Mouse (Mus musculus) urinary bladder, postnatal 10 days (tissue): ENCODE data around the gene Slc22a18.
A peak's percentile ranks its signal among the peaks of the same experiment; 100 is the strongest.

Experiments used
- DNase-seq: peaks from one replicate; pipeline ENCODE4 v3.0.0; 2022; ENCODE audit warnings: low spot score

The Slc22a18 gene

DNA sequence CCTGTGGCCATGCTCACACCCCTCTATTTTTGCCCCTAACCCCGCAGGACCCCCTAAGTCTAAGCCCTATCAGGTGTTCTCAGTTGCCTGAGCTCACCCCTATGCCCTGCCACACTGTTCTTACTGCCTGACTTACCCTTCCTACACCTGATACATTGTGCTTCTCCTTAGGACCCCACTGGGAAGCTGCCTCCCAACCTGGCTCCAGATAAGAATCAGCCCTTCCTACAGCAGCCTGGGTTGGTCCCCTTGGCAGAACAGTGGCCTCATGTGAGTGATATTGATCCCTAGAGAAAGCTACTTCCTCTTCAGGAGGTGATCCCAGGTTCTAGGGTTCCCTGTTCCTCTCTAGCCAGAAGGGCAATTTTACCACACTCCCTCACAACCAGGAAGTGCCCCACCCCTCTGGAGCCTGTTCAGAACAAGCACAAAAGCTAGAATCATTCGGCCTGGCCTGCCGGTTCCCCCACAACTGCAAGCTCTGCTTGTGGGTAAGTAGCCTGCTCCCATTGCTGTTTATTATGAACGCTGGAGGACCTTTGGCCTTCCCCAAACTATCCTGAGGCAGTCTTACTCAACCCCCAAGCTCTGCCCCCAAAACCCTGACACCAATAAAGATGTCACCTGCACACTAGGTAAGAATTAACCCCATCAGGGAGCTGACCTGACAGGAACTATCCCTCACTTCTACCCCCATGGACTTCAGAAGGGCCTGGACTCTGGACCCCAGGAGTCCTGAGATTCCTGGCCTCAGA, at the start of gene Slc22a18:
Gene Slc22a18 (plus strand): TSS at position 390 of the 755 bp plus-strand sequence.
- DNase-seq: no peak

DNA sequence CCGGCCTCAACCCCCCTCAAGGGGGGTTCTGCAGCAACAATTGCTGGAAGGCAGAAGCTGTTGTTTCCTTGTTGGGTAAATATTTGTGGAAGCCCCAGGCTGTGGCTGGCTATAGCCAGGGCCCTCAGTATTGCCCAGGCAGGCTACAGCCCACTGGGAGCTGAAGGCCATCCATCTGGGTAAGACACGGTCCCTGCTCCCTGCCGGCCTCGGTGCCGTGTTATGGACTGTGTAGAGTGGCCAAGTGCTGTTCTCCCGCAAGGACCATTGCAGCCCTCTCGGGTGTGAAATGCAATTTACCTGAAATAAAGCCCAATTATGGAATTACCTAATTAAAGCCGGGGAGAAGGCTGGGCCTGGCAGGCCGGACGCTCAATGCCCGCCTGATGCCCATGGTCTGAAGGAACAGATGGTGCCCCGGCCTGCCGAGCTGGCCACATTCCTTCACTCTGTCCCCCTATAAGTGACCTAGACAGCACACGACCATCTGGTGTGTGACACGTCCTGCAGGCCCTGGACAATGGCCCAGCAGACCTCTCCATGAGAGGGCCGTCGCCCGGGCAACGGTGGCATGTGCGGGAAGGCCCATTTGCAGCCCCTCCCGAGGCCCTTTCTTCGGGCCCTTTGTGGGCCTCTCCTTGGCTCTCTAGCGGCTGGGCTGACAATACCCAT, 45.3 kb upstream of the Slc22a18 start:
- DNase-seq: no peak

GRCm38 (mm10) chr7:143428814-143429499, 44.6 kb upstream of the Slc22a18 start:
- no peak for DNase-seq

GRCm38 (mm10) chr7:143432631-143433030, 40.9 kb upstream of the Slc22a18 start:
- DNase-seq: no peak

- DNase-seq: no peak
Observed at GRCm38 (mm10) chr7:143433331-143433730, 40.2 kb upstream of the Slc22a18 start.

DNA sequence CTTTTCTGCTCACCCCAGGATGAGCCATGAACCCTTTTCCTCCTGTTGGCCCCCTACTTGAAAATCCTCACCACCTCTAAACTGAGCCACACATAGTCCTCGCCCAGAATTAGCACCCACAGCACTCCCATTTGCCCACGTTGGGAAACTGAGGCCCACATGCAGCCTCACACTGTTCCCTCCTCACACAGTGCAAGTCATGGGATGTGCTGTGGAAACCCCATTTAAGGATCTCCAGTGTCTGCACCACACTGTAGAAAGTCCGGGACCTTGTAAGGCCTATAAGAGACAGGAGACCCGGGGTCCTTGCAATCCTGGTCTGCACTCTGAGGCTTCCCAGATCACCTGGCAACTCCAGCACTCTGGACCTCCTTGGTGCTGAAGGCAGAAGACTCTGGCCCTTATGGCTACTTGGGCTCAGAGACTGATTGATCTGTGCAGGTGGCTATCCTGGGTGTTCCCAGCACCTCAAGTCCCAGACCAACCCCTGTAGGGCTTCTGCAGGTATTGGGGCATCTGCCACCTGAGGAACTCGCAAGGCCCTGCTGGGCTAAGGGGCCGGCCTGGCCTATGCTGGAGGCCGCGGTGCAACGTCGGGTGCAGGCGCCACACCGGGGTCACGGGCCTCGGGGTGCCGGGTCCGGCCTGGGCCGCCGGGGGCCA, 36.2 kb upstream of the Slc22a18 start:
- DNase-seq: no peak

- no peak for DNase-seq
Observed at GRCm38 (mm10) chr7:143437894-143438581, 35.5 kb upstream of the Slc22a18 start.

GRCm38 (mm10) chr7:143438965-143439364, 34.6 kb upstream of the Slc22a18 start:
- DNase-seq: no peak

- DNase-seq: no peak
Observed at GRCm38 (mm10) chr7:143444580-143444954, 29.0 kb upstream of the Slc22a18 start.

DNA sequence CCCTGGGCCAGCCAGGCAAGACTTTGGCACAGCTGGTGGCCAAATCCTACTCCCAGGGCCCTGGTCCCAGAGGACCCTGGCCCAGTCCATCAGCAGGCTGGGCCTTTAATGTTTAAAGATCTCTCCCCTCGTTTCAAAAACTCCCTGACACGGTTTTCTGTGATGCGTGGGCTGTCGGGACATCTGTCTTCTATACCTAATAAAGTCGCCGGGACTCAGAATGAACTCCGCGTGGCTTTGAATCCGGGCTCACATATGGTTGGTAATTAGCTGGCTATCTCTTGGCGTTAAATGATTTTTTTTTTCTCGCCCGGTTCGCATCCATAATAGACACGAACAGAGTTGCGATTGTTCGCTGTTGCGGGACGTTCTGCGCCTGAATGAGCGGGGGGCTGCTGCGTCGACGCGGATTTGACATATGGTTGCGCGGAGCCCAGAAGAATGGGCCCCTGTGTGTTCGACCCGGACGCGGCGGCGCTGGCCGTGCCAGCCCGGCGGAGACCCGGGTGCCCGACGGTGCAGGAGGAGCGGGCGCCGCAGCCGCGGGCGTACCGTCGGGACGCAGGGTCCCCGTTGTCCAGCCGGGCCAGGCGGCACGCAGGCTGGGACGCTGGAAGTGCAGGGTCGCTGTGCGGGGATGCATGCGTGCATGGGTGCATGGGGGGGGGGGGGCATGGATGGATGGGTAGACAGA, 28.4 kb upstream of the Slc22a18 start:
- no peak for DNase-seq

GRCm38 (mm10) chr7:143445651-143446460, 27.7 kb upstream of the Slc22a18 start:
- DNase-seq: no peak

GRCm38 (mm10) chr7:143447130-143447529, 26.4 kb upstream of the Slc22a18 start:
- no peak for DNase-seq

GRCm38 (mm10) chr7:143458963-143459331, 14.6 kb upstream of the Slc22a18 start:
- DNase-seq: no peak

DNA sequence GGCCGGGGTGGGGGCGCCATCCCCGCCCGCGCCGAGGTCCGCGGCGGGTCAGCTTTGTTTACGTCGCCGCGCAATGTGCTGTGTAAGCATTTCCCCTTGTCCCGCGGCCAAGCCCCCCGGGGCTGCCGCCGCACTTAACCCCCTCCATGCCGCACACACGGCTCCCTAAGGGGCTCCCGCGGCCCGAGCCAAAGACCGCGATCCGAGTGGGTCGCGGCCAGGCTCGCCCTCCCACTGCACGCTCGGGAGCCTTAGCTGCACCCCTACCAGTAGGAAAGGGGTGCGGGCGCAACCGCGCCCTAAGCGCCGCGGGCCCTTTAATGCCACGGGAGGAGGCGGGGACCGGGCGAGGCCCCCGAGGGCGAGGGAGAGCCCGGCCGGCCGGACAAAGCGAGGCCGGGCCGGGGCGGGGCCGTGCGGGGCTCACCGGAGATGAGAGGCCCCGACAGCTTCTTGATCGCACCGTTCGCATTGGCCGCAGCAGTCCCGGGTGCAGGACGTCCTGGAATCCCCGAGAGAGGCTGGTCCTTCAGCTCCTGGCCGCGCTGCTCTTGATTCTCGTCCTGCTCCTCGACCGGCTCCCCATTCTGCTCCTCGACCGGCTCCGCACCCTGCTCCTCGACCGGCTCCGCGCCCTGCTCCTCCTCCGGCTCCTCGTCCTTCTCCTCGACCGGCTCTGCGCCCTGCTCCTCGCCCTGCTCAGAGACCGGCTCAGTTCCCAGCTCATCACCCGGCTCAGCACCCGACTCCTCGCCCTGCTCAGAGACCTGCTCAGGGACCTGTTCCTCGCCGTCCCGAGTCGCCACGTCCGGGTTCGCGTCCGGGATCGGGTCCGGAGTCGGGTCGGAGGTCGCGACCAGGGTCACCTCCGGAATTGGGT, 14.0 kb upstream of the Slc22a18 start:
- no peak for DNase-seq

- no peak for DNase-seq
Observed at GRCm38 (mm10) chr7:143460217-143460834, 13.2 kb upstream of the Slc22a18 start.

DNA sequence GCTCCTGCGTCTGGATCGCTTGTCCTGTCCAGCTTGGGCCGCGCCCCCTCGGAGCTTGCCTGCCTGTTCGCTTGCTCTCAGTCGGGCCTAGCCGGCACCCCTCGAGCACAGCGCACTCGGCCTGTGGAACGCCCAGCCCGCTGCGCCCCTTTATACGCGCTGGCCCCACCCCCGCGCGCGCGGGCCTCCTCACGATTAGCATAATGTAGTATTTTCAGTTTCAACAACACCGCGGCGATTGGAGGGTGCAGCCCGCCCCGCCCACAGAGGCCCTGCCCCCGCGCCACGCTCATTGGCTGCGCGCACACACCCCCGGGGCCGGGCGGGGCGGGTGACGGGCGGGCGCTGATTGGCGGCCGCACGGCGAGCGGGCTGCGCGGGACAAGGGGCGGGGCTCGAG, 12.7 kb upstream of the Slc22a18 start, which contains the start of gene Cdkn1c:
Gene Cdkn1c (minus strand): TSS at position 177 of the 400 bp plus-strand sequence.
- DNase-seq: peak; percentile 45

DNA sequence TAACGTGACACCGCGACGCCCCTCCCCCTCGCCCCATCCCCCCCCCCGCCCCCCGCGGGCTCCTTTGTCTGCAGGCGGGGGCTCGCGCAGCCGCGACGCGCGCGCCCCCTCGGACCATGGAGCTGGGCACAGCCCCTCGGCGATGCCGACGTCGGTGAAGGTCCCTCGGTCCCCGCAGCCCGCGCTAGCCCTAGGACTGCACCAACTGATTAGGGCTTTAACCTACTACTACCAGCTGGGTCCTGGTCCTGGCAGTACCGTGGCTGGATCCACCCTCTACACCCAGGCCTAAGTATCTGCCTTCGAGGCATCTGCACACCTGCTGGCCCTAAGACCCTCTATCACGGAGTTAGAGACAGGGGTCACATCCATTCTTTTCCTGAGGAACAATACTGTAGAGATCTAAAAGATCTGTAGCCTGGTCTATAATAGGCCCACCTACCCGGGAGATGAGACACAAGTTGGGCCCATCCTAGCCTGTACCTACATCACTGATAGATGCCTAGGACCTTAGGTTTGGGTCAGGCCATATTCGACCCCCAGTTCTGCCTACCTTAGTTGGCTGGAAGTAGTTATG, 12.2 kb upstream of the Slc22a18 start:
- no peak for DNase-seq

- DNase-seq: no peak
Observed at GRCm38 (mm10) chr7:143461920-143462319, 11.6 kb upstream of the Slc22a18 start.
